Mouse (Mus musculus): ENCODE data around the gene Sirt4.

The Sirt4 gene

DNA sequence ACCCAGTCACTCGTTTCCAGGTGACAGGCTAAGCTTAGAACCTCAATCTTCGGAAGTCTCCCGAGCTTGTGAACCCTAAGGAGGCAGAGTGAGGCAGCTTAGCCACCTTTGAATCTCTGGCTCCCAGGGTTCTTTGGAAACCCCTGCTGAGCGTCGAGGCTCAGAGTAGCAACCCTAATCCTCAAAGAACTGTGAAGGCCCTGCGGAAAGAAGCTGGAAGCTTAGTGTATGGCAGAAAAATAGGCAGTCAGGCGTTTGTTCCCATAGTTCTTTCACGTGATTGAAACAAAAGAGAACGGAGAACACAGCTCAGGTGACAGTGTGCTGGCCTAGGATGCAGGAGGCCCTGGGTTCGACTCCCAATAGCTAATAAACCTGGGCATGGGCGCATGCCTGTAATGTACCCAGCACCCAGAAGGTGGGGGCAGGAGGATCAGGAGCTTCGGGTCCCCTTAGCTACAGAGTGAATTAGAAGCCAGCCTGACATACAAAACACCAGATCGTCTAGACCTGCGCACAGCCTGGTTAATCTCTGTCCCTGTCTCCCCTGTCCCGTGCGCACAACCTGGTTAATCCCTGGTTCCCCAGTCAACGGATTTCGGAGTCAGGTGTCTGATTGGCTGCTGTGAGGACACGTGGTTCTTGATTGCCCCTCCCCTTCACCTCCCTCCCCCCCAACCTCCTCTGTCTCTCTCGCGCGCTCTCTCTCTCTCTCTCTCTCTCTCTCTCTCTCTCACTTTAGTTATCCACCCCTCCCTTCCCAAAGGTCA, 9.0 kb downstream of the Sirt4 start:
- no peaks in the 10 kb centered on the region for H3K27me3 ChIP-seq (ENCODE audit: insufficient read depth, low read length)
- H3K4me1 ChIP-seq (replicated peaks; ENCODE audit: low read depth, low read length) = peaks cover 84% of the 10 kb centered on the region
- TF ChIP-seq NANOG (IDR thresholded peaks at IDR 0.05; ENCODE audit: borderline replicate concordance, low read length) (no peak), POU5F1 (IDR thresholded peaks at IDR 0.05; ENCODE audit: borderline replicate concordance, low read length) (no peak), CTCF (conservative IDR thresholded peaks at IDR 0.05; ENCODE audit: low read length) (no peak)
- peaks cover 58% of the 10 kb centered on the region for H3K36me3 ChIP-seq (ENCODE audit: insufficient read depth, low read length)
- no peaks in the 10 kb centered on the region for H3K9me3 ChIP-seq (ENCODE audit: low read length)
- peak overlapping the region; percentile 75 for H3K4me3 ChIP-seq (replicated peaks; ENCODE audit: low read length)

- peaks cover 69% of the 10 kb centered on the region for H3K36me3 ChIP-seq (ENCODE audit: insufficient read depth, low read length)
- H3K27me3 ChIP-seq (ENCODE audit: insufficient read depth, low read length) = no peaks in the 10 kb centered on the region
- no peaks in the 10 kb centered on the region for H3K9me3 ChIP-seq (ENCODE audit: low read length)
- TF ChIP-seq POU5F1 (IDR thresholded peaks at IDR 0.05; ENCODE audit: borderline replicate concordance, low read length) = no peak
- TF ChIP-seq CTCF (conservative IDR thresholded peaks at IDR 0.05; ENCODE audit: low read length) = 0 out of 2 replicates have a peak, but pooled peaks have one; percentile 15
- no peak for TF ChIP-seq NANOG (IDR thresholded peaks at IDR 0.05; ENCODE audit: borderline replicate concordance, low read length)
- H3K4me3 ChIP-seq (replicated peaks; ENCODE audit: low read length) = 0 out of 2 replicates have a peak overlapping the region, but pooled peaks have one; percentile 0
- H3K4me1 ChIP-seq (replicated peaks; ENCODE audit: low read depth, low read length) = peaks cover 81% of the 10 kb centered on the region
Observed at GRCm38 (mm10) chr5:115474174-115474828, 10.2 kb downstream of the Sirt4 start.

- H3K4me1 ChIP-seq (replicated peaks; ENCODE audit: low read depth, low read length) = peaks cover 86% of the 10 kb centered on the region
- H3K4me3 ChIP-seq (replicated peaks; ENCODE audit: low read length) = no peak overlapping the region
- no peak for TF ChIP-seq POU5F1 (IDR thresholded peaks at IDR 0.05; ENCODE audit: borderline replicate concordance, low read length)
- peak; percentile 51 for TF ChIP-seq CTCF (conservative IDR thresholded peaks at IDR 0.05; ENCODE audit: low read length)
- no peaks in the 10 kb centered on the region for H3K27me3 ChIP-seq (ENCODE audit: insufficient read depth, low read length)
- peaks cover 77% of the 10 kb centered on the region for H3K36me3 ChIP-seq (ENCODE audit: insufficient read depth, low read length)
- no peaks in the 10 kb centered on the region for H3K9me3 ChIP-seq (ENCODE audit: low read length)
Observed at GRCm38 (mm10) chr5:115473191-115473590, 11.3 kb downstream of the Sirt4 start.

DNA sequence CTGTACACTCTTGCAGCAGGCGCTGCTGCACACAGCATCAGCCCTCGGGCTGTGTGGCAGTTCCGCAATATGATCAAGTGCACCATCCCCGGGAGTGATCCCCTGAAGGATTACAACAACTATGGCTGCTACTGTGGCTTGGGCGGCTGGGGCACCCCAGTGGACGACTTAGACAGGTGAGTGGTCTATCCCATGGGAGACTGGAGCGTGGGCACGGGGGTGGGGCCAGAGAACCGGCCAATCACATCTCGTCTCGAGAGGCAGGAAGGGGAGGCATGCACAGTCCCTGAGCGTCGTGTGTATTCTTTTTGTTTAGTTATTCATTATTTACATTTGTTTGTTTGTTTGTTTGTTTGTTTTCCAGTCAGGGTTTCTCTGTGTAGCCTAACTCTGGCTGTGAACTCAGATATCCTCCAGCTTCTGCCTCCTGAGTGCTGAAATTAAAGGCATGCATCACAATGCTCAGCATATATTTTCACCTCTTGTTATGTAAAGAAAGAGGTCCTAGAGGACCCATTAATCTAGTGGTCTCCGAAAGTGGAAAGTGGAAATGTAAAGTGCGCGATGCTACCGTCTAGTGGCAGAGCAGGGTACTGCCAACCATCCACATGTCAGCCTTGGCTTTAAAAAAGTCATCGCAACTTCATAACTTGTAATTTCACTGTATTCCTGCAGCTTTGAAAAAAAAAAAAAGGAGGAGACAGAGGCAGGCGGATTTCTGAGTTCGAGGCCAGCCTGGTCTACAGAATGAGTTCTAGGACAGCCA, 13.6 kb downstream of the Sirt4 start:
- H3K4me1 ChIP-seq (replicated peaks; ENCODE audit: low read depth, low read length) = peaks cover 85% of the 10 kb centered on the region
- H3K9me3 ChIP-seq (ENCODE audit: low read length) = no peaks in the 10 kb centered on the region
- peak; percentile 39 for TF ChIP-seq CTCF (conservative IDR thresholded peaks at IDR 0.05; ENCODE audit: low read length)
- no peak for TF ChIP-seq POU5F1 (IDR thresholded peaks at IDR 0.05; ENCODE audit: borderline replicate concordance, low read length)
- TF ChIP-seq NANOG (IDR thresholded peaks at IDR 0.05; ENCODE audit: borderline replicate concordance, low read length) = no peak
- no peaks in the 10 kb centered on the region for H3K27me3 ChIP-seq (ENCODE audit: insufficient read depth, low read length)
- H3K4me3 ChIP-seq (replicated peaks; ENCODE audit: low read length) = peak overlapping the region; percentile 49
- peaks cover 91% of the 10 kb centered on the region for H3K36me3 ChIP-seq (ENCODE audit: insufficient read depth, low read length)

- TF ChIP-seq NANOG (IDR thresholded peaks at IDR 0.05; ENCODE audit: borderline replicate concordance, low read length) (no peak), CTCF (conservative IDR thresholded peaks at IDR 0.05; ENCODE audit: low read length) (no peak), POU5F1 (IDR thresholded peaks at IDR 0.05; ENCODE audit: borderline replicate concordance, low read length) (no peak)
- H3K36me3 ChIP-seq (ENCODE audit: insufficient read depth, low read length) = peaks cover 86% of the 10 kb centered on the region
- 0 out of 2 replicates have a peak overlapping the region, but pooled peaks have one; percentile 49 for H3K4me3 ChIP-seq (replicated peaks; ENCODE audit: low read length)
- H3K27me3 ChIP-seq (ENCODE audit: insufficient read depth, low read length) = no peaks in the 10 kb centered on the region
- no peaks in the 10 kb centered on the region for H3K9me3 ChIP-seq (ENCODE audit: low read length)
- peaks cover 78% of the 10 kb centered on the region for H3K4me1 ChIP-seq (replicated peaks; ENCODE audit: low read depth, low read length)
Observed at GRCm38 (mm10) chr5:115469791-115470190, 14.7 kb downstream of the Sirt4 start.

GRCm38 (mm10) chr5:115465642-115466420, 18.7 kb downstream of the Sirt4 start, which contains the start of gene Pla2g1b:
Gene Pla2g1b (plus strand): TSS chr5:115466262.
- peaks cover 56% of the 10 kb centered on the region for H3K4me1 ChIP-seq (replicated peaks; ENCODE audit: low read depth, low read length)
- TF ChIP-seq NANOG (IDR thresholded peaks at IDR 0.05; ENCODE audit: borderline replicate concordance, low read length) (no peak), CTCF (conservative IDR thresholded peaks at IDR 0.05; ENCODE audit: low read length) (peak; percentile 55)
- peak within 1 kb of the TSS; percentile 87 for H3K4me3 ChIP-seq (replicated peaks; ENCODE audit: low read length)
- H3K36me3 ChIP-seq (ENCODE audit: insufficient read depth, low read length) = peaks cover 46% of the 10 kb centered on the region
- H3K9me3 ChIP-seq (ENCODE audit: low read length) = no peaks in the 10 kb centered on the region
- H3K27me3 ChIP-seq (ENCODE audit: insufficient read depth, low read length) = no peaks in the 10 kb centered on the region

- Histone ChIP-seq H3K4me1 (replicated peaks; ENCODE audit: low read depth, low read length) (peaks cover 50% of the 10 kb centered on the region), H3K9me3 (ENCODE audit: low read length) (no peaks in the 10 kb centered on the region), H3K27me3 (ENCODE audit: insufficient read depth, low read length) (no peaks in the 10 kb centered on the region), H3K36me3 (ENCODE audit: insufficient read depth, low read length) (peaks cover 34% of the 10 kb centered on the region), H3K4me3 (replicated peaks; ENCODE audit: low read length) (peak overlapping the region; percentile 87)
- TF ChIP-seq CTCF (conservative IDR thresholded peaks at IDR 0.05; ENCODE audit: low read length) (peak; percentile 22), POU5F1 (IDR thresholded peaks at IDR 0.05; ENCODE audit: borderline replicate concordance, low read length) (peak; percentile 87), NANOG (IDR thresholded peaks at IDR 0.05; ENCODE audit: borderline replicate concordance, low read length) (no peak)
Observed at GRCm38 (mm10) chr5:115464408-115465115, 20.0 kb downstream of the Sirt4 start.
